Comparison of ENCODE assay signal across 15 mouse cellular contexts in genomic region chr11:68787222-68787621, GRCm38 (mm10).
"Had no signal": no experiment of that assay in that cellular context is flagged by ENCODE, and none has a peak within 500 bp of the region (broad histone marks: within the 10 kb centered on the region; RNA-seq: fewer than 3 reads in every experiment).

No protein-coding gene starts in this region.

- H3K4me1 ChIP-seq: limb, embryonic 15.5 days; liver, embryonic 12.5 days; midbrain, embryonic 10.5 days; neural tube, embryonic 15.5 days had no signal

- H3K27me3 ChIP-seq: limb, embryonic 15.5 days; liver, embryonic 12.5 days; neural tube, embryonic 15.5 days had no signal

- DNase-seq: kidney, postnatal 10 days; lung, embryonic 14.5 days; lung, postnatal 10 days; lung, postnatal 4 days; midbrain, embryonic 14.5 days; right cerebral cortex, adult 18-20 months; right cerebral cortex, postnatal 25 days; thymus, adult 18-20 months; thymus, postnatal 14 days had no signal

- H3K27ac ChIP-seq: left cerebral cortex, adult 2 months; limb, embryonic 15.5 days; liver, embryonic 12.5 days; midbrain, embryonic 10.5 days; neural tube, embryonic 15.5 days had no signal

- H3K9ac ChIP-seq: limb, embryonic 15.5 days; liver, embryonic 12.5 days; lung, embryonic 14.5 days; neural tube, embryonic 15.5 days had no signal

- H3K4me3 ChIP-seq: left cerebral cortex, adult 2 months; limb, embryonic 15.5 days; liver, embryonic 12.5 days; midbrain, embryonic 10.5 days; myocyte; neural tube, embryonic 15.5 days had no signal

- H3K9me3 ChIP-seq: limb, embryonic 15.5 days; liver, embryonic 12.5 days; midbrain, embryonic 10.5 days; neural tube, embryonic 15.5 days had no signal
